Comparison of ENCODE assay signal across 8 mouse cellular contexts in genomic region chr14:115475234-115475633, GRCm38 (mm10).
DNase-seq lines count a peak whose midpoint lies in the region; ATAC-seq and TF ChIP-seq lines count a peak whose summit lies in the region.

No protein-coding gene starts in this region.

- no peaks in the 10 kb centered on the region for H3K27me3 ChIP-seq in hindbrain, embryonic 11.5 days (ENCODE audit: control insufficient read depth, insufficient read depth, low read length)
- H3K27me3 ChIP-seq in hindbrain, embryonic 13.5 days = no peaks in the 10 kb centered on the region
- H3K27me3 ChIP-seq in forebrain, embryonic 13.5 days = no peaks in the 10 kb centered on the region
- no peaks in the 10 kb centered on the region for H3K27me3 ChIP-seq in kidney, postnatal 0 days (ENCODE audit: insufficient read depth, low read length)
- H3K27me3 ChIP-seq in liver, embryonic 14.5 days (ENCODE audit: control insufficient read depth, insufficient read depth, low read length) = no peaks in the 10 kb centered on the region

- no peak for ATAC-seq in hindbrain, embryonic 11.5 days (ENCODE audit: low FRiP score)
- ATAC-seq in hindbrain, embryonic 13.5 days (ENCODE audit: low FRiP score) = no peak
- peak; percentile 74; the same call in 1 of the 2 replicates for ATAC-seq in forebrain, embryonic 13.5 days
- peak; percentile 52; the same call in 1 of the 2 replicates for ATAC-seq in kidney, postnatal 0 days (replicated peaks; ENCODE audit: low FRiP score, low read depth)
- no peak for ATAC-seq in liver, embryonic 14.5 days (ENCODE audit: insufficient read depth)

- H3K27ac ChIP-seq in hindbrain, embryonic 11.5 days (ENCODE audit: low read depth, low read length) = no peak overlapping the region
- H3K27ac ChIP-seq in hindbrain, embryonic 13.5 days = no peak overlapping the region
- no peak overlapping the region for H3K27ac ChIP-seq in forebrain, embryonic 13.5 days
- no peak overlapping the region for H3K27ac ChIP-seq in kidney, postnatal 0 days
- H3K27ac ChIP-seq in liver, embryonic 14.5 days = no peak overlapping the region

- H3K4me2 ChIP-seq in hindbrain, embryonic 11.5 days (replicated peaks; ENCODE audit: low read depth, low read length) = no peak overlapping the region
- no peak overlapping the region for H3K4me2 ChIP-seq in hindbrain, embryonic 13.5 days
- no peak overlapping the region for H3K4me2 ChIP-seq in forebrain, embryonic 13.5 days
- no peak overlapping the region for H3K4me2 ChIP-seq in kidney, postnatal 0 days (ENCODE audit: low read length)
- no peak overlapping the region for H3K4me2 ChIP-seq in liver, embryonic 14.5 days (ENCODE audit: low read depth)

- H3K4me1 ChIP-seq in hindbrain, embryonic 11.5 days (replicated peaks; ENCODE audit: control insufficient read depth, insufficient read depth, low read length) = no peaks in the 10 kb centered on the region
- no peaks in the 10 kb centered on the region for H3K4me1 ChIP-seq in hindbrain, embryonic 13.5 days (replicated peaks)
- H3K4me1 ChIP-seq in forebrain, embryonic 13.5 days = peaks cover 3% of the 10 kb centered on the region; the same call in 1 of the 2 replicates
- no peaks in the 10 kb centered on the region for H3K4me1 ChIP-seq in kidney, postnatal 0 days (replicated peaks; ENCODE audit: insufficient read depth, low read length)
- H3K4me1 ChIP-seq in liver, embryonic 14.5 days (replicated peaks; ENCODE audit: control insufficient read depth in 2 of 2, insufficient read depth in 2 of 2, low read length in 1 of 2) = no peaks in the 10 kb centered on the region

- H3K36me3 ChIP-seq in hindbrain, embryonic 11.5 days (ENCODE audit: control insufficient read depth, insufficient read depth, low read length) = no peaks in the 10 kb centered on the region
- H3K36me3 ChIP-seq in hindbrain, embryonic 13.5 days = no peaks in the 10 kb centered on the region
- H3K36me3 ChIP-seq in forebrain, embryonic 13.5 days (ENCODE audit: poor library complexity, severe bottlenecking) = no peaks in the 10 kb centered on the region
- no peaks in the 10 kb centered on the region for H3K36me3 ChIP-seq in kidney, postnatal 0 days (ENCODE audit: insufficient read depth, low read length)
- H3K36me3 ChIP-seq in liver, embryonic 14.5 days (replicated peaks; ENCODE audit: control insufficient read depth, insufficient read depth, low read depth) = no peaks in the 10 kb centered on the region

- no peaks in the 10 kb centered on the region for H3K9me3 ChIP-seq in hindbrain, embryonic 11.5 days (ENCODE audit: control insufficient read depth, low read length)
- H3K9me3 ChIP-seq in hindbrain, embryonic 13.5 days = no peaks in the 10 kb centered on the region
- H3K9me3 ChIP-seq in forebrain, embryonic 13.5 days (replicated peaks) = no peaks in the 10 kb centered on the region
- no peaks in the 10 kb centered on the region for H3K9me3 ChIP-seq in kidney, postnatal 0 days (replicated peaks; ENCODE audit: low read length)
- no peaks in the 10 kb centered on the region for H3K9me3 ChIP-seq in liver, embryonic 14.5 days (ENCODE audit: control insufficient read depth, low read length)

- TF ChIP-seq CTCF in kidney, postnatal 0 days (IDR thresholded peaks at IDR 0.05; ENCODE audit: low read depth) = peak; percentile 74
- peak; percentile 48 for TF ChIP-seq CTCF in liver, embryonic 14.5 days (IDR thresholded peaks at IDR 0.05; ENCODE audit: low read depth)

- WGBS in hindbrain, embryonic 11.5 days = 41% methylated on average over 4 of the region's 4 CpGs
- WGBS in hindbrain, embryonic 13.5 days = 44% methylated on average over 4 of the region's 4 CpGs
- WGBS in forebrain, embryonic 13.5 days = 50% methylated on average over 4 of the region's 4 CpGs
- WGBS in kidney, postnatal 0 days = 43% methylated on average over 4 of the region's 4 CpGs
- WGBS in liver, embryonic 14.5 days (ENCODE audit: insufficient replicate concordance) = 37% methylated on average over 4 of the region's 4 CpGs

- DNase-seq in hindbrain, embryonic 11.5 days (ENCODE audit: low spot score) = peak; percentile 81
- peak; percentile 86 for DNase-seq in ZHBTc4 (ENCODE audit: low read depth, low spot score)
- DNase-seq in kidney, postnatal 0 days (ENCODE audit: low spot score) = peak; percentile 69
- peak; percentile 0 to 3 (median 2) for DNase-seq in liver, embryonic 14.5 days (ENCODE audit: low read depth in 3 of 3, low spot score in 3 of 3)
- DNase-seq in testis, postnatal 10 days (ENCODE audit: low spot score) = peak; percentile 57
- DNase-seq in urinary bladder, postnatal 10 days (ENCODE audit: low spot score) = no peak

- TF ChIP-seq EP300 in liver, embryonic 14.5 days (IDR thresholded peaks at IDR 0.05; ENCODE audit: low read depth) = no peak

- H3K9ac ChIP-seq in hindbrain, embryonic 11.5 days (ENCODE audit: low read depth, low read length) = no peak overlapping the region
- H3K9ac ChIP-seq in hindbrain, embryonic 13.5 days = no peak overlapping the region
- no peak overlapping the region for H3K9ac ChIP-seq in forebrain, embryonic 13.5 days
- H3K9ac ChIP-seq in kidney, postnatal 0 days (ENCODE audit: low read depth, low read length) = no peak overlapping the region
- no peak overlapping the region for H3K9ac ChIP-seq in liver, embryonic 14.5 days (replicated peaks)

- no peak overlapping the region for H3K4me3 ChIP-seq in hindbrain, embryonic 11.5 days (ENCODE audit: low read depth, low read length)
- no peak overlapping the region for H3K4me3 ChIP-seq in hindbrain, embryonic 13.5 days
- H3K4me3 ChIP-seq in forebrain, embryonic 13.5 days = no peak overlapping the region
- H3K4me3 ChIP-seq in kidney, postnatal 0 days (replicated peaks; ENCODE audit: low read depth, low read length) = no peak overlapping the region
- H3K4me3 ChIP-seq in liver, embryonic 14.5 days (ENCODE audit: insufficient read depth in 1 of 2, low read depth in 2 of 2, low read length in 2 of 2) = no peak overlapping the region

Comparison
In these comparisons a context has a peak if more than half of its experiments do, and no peak if none do; other contexts are left out.
1. ATAC-seq: peak in forebrain, embryonic 13.5 days (single experiment) and kidney, postnatal 0 days (single experiment); none in hindbrain, embryonic 11.5 days (single experiment), hindbrain, embryonic 13.5 days (single experiment) and liver, embryonic 14.5 days (single experiment).